Mouse (Mus musculus) thymus, postnatal 14 days (tissue): ENCODE results near the gene Prune2.

Experiments
- DNase-seq: peaks from one replicate; pipeline ENCODE4 v3.0.0; 2021

Gene Prune2

DNA sequence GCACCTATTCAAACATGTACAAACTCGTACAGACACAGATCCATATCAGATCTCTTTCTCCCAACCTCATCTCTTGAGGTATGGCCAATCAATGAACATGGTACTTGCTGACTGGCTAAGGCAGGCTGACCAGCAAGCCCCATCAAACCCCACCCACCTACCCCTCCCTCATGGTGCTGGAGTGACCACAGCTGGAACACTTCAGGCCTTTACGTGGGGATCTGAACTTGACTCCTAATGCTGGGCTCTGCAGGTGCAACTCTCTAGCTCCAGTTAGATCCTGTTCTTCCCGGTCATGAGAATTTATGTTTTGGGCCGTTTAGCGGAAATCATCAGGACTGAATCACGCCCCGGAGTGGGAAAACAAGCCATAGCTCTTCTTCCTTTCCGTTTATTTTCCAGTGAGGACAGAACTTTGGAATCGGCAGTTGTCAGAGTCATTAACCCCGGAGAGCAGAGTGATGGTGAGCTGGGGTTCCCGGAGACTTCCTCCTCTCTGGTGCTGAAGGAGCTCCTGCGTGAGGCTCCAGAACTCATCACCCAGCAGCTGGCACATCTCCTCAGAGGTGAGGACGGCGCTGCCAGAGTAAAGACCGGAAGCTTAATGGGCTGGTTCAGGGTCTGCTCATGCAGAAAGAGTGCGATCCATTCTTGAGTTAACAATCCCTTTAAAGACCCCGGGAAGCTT is 50.4 kb downstream of the Prune2 start:
- DNase-seq: no peak

DNA sequence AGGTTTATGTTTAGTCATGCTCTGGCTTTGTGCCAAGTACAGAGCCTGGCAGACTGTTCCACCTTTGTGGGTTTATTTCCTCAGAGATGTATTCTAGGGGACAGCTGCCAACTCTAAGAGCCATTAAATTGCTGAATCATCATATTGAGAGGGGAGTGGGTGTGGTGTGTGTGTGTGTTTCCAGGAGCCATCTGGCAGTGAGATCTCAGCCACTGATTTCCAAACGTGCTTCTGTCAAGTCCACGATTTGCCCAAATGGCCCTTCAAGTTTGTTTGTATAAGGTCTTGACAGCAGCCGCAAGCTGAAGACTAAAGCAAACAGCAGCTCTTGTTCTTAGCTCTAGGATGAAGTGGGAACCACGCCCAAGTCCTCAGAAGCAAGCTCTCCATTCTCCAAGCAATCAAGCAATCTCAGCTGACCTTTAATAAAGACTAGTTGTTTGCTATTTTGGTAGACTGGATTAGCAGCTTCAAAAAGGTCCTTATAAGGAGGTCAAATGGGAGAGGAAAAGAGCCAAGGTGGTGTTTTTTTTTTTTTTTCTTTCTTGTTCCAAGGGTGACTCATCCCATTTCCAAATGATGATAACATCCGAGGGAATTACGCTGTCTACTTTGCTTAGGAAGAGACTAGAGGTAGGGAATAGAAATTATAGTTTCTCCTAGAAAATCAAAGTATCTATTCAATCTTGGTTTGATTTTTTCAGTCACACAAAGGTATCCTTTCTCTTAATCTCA is 55.5 kb downstream of the Prune2 start:
- no peak for DNase-seq

DNA sequence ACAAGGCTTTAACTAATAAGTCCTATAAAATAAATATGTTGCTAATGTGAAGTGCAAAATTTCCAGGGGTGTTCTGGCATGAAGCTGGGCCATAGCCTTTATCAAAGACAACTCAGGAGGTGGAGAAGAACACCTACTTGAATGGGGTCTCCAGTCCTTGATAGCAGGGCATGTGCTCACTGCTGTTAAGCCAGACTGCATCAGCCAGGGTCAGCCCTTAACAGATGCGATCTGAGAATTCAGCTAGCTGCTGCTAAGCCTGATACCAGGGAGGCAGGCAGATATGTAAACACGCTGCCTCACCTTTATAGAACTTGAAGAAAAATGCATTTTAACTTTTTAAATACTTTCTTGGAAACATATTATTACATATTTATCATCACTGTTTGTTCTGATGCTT is 57.2 kb downstream of the Prune2 start:
- no peak for DNase-seq

DNA sequence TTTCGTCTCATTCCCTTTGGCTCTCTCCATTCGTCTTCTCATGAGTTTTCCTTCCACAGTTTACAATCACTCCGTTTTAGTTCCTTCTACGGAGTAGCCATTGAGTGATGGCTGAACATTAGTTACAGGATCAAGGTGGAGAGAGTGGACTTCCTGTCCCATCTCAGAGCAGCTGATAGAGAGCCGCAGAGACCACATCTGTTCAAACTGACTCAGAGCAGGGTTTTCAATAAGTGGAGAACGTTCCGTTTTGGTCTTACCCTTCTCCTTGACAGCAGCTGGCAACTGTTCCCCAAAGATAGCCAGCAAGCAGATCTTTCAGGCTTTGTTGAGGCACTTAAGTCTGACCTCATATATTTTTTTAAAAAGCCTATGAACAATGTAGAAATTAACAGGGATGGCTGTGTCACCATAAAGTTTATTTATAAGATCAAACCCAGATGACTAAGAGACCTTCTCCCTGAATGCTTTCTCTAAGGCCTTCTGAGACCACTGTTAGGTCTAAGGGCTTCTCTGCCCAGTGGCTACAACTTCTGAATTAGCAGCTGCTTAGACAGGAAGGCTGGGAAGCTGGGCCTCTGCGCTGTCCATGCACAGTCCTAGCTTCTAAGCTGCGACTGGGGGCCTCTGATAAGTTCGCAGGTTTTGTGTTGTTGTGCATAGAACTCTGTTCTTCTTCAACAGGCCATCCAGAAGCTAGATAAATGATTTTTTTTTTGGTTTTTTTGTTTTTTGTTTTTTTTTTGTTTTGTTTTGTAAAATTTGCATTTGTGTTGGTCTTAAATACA is 58.6 kb downstream of the Prune2 start:
- DNase-seq: no peak

DNA sequence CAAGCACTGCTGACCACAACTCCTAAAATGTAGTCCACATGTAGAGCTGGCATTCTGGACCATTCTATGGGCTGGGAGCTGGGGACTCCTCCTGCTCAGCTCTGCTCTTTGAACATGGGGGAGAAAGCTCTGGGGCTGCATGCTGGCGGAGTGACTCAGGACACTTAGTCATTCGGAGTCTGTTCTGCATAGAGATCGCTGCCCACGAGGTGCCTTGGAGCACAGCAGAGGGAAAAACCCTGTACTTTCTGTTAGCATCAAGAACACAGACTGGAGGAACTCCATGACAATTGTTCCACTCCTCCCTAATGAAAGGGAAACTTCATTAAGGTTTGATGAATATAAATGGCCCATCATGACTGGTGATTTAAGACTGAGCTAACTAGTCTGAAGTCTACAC is 68.8 kb downstream of the Prune2 start:
- DNase-seq: no peak

DNA sequence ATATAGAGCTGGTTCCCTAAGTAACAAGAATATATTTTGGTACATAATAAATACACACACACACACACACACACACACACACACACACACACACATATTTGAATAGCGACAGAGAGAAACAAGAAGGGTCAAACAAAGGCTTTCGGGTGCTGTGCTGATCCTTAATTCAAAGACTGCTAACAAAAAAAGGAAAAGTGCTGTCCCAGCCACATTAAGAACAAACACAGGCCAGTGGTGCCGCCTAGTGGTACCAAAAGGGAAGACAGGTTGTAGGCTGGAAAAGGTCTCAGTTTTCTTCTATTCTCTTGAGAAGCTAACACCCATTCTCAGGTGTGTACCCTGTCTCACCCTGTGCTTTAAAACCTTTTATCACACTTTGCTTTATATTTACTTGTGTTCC is 74.4 kb downstream of the Prune2 start:
- DNase-seq: peak; percentile 63

DNA sequence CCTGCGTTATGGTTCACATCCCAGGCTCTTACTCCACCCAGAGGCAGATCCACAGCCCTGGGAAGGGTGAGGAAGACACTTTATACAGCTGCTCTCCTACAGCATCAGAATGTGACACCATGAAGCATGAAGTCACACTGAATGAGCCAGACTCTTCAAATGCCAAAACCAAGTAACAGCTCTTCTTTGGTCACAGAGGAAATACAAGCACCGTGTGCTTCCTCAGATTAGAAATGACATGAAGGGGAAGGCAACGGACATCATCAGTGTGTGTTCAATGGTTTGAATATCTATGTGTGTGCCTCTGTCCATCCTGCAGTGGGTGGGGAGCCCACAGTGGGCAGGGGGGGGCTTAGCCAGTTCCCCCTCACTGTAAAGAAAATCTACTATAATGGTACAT is 76.4 kb downstream of the Prune2 start:
- DNase-seq: no peak

DNA sequence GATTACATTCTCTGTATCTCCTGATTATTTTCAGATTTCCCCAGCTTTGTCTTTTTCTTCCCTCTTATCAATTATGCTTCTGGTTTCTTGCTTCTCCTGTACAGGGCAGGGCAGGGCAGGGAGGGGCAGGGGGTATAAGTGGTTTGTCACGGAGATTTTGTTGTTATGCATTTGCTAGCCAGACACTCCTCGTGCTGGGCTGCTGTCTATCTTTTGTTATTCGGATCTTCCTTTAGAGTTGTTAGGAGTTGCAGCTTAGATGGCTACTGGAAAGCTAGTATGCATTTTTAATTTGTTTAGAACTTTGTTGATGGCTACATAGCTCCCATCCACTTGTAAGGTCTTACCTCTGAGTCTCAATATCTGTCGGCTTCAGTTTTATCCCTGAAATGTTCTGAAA is 91.0 kb downstream of the Prune2 start:
- no peak for DNase-seq

DNA sequence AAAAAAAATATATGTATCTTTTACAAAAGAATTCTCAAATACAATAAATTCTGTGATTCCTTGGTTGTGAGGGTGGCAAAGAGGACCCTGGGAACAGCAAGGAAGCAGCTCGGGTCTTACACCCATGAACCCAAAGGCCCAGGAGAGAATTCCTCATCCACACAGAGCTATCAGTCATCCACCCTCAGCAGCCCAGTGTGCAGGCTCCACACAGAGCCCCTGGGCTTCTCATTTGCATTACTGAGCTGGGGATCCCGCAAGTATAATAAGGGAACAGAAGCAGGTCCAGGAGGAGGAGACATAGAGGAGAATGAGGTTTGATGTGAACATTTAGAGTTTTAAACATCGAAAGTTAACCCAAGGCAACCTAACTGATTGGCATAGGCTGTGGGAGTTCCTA is 100.0 kb downstream of the Prune2 start:
- no peak for DNase-seq

DNA sequence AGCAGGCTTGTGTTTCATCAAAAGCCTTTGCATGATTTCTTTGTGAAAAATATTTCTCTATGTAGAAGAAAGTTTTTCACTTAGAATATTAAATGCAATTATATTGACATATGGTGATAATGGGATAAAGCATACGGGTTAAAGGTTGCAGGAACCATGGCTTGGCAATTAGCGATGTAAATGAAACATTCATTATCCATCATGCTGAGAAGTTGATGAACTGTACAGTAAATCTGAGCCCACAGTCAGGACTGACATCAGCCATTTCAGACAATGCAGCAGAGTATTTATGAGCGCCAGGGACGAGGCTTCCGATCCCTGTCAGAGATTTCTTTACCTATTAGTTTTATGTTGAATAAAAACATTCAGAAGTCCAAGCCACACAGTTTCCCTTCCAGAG is 104.2 kb downstream of the Prune2 start:
- DNase-seq: no peak

DNA sequence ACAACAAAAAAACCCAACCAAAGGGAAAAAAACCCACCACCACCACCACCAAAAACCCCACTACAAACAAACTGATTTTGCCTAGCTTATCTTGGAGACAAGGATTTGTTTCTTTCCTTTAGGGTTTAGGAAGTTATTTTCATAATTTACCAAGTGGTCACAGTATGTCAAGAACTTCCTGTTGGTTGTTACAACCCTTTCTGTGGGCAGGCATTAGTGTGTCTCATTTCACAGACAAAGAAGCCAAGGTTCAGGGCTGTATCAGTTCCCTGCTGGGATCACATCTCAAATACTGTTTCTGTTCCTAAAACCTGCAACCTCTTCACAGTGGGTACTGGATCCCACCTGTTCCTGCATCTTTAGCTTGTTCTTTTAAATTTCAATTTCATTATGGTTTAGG is 108.5 kb downstream of the Prune2 start:
- no peak for DNase-seq

DNA sequence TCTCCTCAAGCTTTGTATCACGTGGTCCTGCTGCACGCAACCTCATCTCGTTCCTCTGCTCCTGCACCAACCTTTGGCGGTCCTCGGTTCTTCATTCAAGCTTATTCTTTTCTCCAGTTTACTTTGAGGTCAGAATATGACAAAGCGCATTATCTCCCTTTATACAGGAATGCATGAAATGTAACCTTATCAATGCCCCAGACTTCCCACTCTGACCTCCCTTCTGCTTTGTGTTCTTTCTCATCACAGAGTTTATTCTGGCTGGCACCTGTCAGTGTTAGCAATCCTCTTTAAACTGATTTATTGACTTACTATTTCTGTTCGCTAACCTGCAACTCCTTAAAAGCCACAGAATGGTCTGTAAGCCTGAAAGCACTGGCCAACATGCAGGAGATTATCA is 113.1 kb downstream of the Prune2 start:
- no peak for DNase-seq

DNA sequence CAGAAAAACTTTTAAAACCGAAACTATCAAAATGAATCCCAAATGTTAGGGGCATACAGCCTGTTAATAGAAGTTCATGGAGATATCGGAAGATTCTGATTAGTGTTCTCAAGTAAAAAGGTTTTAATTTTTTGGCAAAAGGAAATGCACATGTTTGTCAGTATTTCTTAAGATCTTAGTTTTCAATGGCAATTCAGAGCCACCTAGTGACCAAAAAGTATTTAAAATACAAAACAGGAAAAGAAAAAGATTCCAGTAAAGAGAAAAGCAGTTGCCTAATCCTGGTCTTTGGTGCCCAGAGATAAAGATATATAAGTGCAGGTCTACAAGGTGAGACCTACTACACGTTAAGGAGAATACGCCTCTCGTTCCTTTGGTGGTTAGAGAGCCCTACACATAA is 115.3 kb downstream of the Prune2 start:
- no peak for DNase-seq

DNA sequence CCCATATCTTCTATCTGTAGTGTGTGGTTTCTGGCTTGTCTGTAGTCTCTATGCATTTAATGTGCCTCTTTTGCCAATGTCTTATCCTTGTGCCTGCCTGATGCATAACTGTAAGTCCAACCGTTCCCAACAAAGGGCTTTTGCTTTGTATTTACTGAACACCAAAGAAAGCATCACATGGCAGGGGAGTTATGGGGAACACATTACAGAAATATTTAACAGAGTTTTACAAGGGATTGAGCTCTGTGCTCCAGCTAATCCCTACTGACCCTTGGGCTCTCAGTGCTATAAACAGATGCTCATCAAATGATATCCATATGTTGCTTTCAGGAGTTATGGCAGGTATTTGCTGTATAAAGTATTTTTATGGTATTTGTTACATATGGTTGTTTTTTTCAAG is 116.3 kb downstream of the Prune2 start:
- DNase-seq: no peak

DNA sequence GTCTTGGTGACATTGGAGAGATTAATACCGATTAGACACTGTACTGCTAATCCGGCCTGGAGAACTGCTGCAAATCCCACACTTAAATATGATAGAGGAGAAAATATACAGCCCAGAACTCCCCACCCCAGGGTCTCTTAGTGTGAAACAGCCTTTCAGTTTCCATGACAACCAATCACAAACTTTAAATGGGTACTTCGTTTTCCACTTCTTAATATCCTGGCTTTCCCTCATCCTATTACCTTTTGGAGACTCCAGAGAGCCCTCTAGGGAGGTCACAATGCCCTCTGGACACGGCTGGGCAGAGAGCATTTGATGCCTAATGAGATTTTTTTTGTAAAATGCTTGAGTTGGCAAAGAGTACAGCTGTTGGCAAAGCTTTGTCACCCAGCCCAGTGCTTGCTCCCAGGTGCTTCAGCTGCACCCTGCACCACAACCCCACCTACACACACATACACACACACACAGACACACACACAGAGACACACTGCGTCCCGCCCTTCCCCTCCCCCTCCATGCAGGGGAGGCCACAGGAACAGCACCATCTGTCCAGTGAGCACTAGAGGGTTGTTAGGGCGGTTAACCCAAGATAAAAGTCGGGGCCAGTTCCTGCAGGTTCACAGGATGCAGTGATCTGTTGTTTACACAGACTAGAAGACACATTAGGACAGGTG is 122.9 kb downstream of the Prune2 start:
- no peak for DNase-seq

DNA sequence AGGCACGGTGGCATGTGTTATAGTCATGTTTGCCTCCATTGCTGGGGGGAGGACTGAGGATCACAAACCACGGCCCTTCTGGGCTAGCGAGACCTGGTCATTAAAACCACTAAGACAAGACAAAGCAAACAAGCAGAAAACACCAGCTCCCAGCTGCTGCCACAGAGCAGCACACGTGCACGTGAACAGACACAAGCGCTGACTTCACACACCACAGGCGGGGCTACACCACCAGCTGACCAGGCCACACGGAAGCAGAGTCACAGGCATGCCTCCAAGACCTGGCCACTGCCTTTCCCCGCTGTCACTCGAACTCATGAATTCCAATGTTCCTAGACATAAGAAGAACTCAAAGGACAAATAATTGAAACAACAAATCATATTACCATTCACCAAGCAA is 125.5 kb downstream of the Prune2 start:
- DNase-seq: no peak

DNA sequence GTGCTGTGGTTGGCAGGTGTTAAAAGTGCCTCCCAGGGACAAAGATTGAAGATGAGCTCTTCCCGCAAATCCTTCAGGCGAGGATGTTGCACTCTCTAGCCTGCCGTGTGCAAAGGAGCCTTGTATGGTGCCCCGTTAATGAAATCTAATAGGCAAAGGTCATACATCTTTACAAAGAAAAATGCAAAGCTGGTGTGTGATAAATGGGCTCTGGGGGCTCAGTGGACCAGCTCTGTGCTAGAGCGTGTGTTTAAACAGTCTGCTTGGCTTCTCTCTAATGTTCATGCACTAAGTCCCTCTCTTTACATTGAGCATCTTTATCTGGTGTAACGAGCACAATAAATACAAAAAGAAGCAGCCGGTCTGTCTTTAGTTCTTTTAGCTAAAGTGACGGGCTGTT is 138.1 kb downstream of the Prune2 start:
- DNase-seq: no peak

DNA sequence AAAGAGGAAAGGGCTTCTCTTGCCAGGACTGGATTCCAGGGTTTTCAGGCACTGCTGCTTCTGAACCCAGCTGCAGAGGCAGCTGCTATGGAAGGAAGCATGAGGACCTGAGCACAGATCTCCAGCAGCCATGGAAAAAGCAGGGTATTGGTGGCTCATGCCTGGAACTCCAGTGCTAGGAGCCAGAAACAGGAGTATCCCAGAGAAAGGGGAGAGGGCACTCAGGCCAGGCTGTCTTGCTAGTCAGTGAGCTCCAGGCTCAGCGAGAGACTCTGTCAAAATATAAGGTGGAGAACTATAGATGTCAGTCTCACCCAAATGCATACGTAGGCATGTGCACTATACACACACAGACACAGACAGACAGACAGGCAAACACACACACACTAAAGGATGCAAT is 140.4 kb downstream of the Prune2 start:
- DNase-seq: no peak

DNA sequence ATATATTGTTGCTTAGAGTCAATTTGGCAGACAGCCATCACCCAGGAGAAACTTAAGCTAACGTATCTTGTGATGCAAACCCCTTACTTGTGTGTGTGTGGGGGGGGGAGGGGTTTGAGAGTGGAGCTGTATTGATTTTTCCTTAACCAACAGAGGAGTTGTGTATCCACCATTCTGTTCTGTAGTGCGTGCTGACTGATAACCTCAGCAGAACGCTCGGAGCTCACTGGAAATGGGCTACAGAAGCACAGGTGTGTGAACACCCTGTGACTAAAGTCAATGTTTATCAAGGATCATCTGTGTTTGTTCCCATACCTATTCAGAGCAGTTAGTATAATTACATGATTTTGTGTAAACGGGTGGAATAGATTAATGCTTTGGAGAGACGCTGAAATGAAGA is 141.3 kb downstream of the Prune2 start:
- DNase-seq: no peak

DNA sequence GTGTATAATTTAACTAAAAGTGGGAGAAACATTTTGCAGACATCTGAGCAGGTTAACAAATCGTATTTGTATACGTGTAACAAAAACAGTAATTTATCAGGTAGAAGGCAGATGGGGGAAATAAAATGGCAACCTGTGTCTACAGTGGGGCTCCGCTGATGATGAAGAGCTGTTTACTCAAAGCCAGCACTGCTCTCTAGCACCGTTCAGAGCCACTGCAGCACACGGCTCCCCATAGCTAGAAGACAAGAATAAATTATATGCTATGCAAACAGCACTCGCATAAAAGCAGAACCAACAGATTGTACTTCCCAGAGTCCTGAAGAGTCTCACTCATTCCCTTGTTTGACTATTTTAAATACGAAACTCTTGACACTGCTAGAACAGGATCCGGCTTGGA is 152.9 kb downstream of the Prune2 start:
- no peak for DNase-seq

DNA sequence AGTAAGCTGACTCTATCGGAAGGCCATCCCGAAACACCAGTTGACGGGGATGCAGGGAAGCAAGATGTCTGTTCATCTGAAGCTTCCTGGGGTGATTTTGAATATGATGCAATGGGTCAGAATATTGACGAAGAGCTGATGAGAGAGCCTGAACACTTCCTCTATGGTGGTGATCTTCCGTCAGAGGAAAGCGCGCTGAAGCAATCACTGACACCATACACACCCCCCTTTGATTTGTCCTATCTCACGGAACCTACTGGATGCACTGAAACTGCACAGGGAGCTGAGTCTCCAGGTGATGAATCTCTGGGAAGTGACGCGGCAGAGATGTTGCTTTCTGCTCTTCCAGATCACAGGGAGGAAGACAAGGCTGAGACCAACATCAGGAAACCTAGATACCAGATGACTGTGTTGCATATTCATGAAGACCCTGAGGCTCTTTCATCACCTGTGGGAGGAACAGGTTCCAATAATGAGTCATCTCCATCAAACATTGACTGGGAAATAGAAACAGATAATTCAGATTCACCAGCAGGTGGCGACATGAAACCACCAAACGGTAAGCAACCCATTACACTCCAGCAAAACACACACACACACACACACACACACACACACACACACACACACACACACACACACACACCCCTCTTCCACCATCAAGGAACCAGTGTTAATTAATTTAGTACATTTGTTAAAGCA is 168.3 kb downstream of the Prune2 start:
- DNase-seq: peak; percentile 37

DNA sequence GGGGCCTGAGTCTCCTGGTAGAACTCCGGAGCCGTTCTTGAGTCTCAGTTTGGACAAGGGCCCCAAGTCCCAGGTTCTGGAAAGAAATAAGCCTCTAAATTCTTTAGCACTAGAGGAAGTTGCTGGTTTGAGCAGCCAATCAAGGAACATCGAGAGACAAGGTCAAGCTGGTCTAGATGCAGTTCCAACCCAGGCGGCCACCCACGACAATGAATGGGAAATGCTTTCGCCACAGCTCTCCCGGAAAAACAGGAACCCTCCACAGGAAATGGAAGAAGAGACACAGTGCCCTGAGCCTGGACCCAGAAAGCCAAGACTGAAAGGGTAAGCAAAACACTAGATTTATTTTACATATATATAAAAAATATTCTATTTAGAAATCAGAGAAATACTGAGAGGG is 169.5 kb downstream of the Prune2 start:
- DNase-seq: no peak

DNA sequence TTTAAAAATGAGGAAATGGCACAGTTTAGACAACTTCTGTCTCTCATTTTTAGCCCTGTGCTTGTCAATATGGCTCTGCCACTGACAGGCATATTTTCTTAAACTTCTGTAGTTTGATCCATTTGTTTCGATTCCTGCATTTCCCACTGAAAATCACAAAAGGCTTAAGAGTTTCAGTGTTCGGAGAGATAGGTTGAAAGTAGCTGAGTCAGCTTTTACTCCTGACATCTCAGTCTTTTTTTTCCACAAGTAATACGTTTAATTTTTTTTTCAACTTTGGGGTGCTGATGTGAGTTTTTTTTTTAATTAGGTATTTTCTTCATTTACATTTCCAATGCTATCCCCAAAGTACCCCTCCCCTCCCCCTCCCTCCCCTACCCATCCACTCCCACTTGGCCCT is 174.6 kb downstream of the Prune2 start:
- DNase-seq: no peak
